Mouse (Mus musculus) layer of hippocampus, adult 9-10 months (tissue): ENCODE results near the gene Fam227b.

Experiments
- DNase-seq: peaks from one replicate; pipeline ENCODE4 v3.0.0; 2022; ENCODE audit warnings: low spot score

The Fam227b gene

DNA sequence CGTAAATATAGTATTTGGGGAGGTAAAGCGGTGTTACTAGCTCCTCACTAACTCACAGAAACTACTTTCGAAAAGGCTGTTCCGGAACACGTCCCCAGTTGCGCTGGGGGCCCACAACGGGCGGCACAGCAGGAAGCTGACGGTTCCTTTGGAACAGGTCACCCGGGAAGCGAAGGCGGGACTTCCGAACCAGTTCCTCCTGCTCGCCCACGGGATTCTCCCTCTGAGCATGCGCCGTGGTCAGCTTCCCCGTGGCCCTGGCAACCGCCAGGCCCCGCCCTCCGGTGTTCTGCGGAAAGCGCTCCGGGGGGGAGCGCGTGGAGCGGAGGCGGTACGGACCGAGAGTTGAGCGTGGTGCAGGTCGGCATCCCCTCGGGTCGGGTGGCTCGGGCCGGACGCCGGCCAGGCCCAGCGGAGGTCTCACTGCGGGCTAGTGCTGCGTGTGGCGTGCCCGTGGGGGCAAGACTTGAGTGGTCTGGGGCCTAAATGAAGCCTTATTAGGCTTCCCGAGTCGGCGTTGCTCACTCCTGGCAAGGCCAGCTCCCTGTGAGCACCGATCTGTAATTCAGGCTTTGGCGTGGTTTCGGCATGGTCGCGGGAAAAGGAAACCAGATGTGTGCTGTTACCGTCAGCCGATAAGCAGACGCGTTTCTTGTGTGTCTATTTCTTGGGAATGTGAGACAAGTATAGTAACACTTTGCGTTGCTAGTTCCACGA is at the start of gene Fam227b, which contains the start of gene Dtwd1:
TSS of gene Fam227b (minus strand) at position 150 of the 717 bp plus-strand sequence.
TSS of gene Dtwd1 (plus strand) at position 287 of the 717 bp plus-strand sequence.
- DNase-seq: peak; percentile 92

GRCm38 (mm10) chr2:126198971-126199370 is 47.2 kb upstream of the Fam227b start:
- no peak for DNase-seq

DNA sequence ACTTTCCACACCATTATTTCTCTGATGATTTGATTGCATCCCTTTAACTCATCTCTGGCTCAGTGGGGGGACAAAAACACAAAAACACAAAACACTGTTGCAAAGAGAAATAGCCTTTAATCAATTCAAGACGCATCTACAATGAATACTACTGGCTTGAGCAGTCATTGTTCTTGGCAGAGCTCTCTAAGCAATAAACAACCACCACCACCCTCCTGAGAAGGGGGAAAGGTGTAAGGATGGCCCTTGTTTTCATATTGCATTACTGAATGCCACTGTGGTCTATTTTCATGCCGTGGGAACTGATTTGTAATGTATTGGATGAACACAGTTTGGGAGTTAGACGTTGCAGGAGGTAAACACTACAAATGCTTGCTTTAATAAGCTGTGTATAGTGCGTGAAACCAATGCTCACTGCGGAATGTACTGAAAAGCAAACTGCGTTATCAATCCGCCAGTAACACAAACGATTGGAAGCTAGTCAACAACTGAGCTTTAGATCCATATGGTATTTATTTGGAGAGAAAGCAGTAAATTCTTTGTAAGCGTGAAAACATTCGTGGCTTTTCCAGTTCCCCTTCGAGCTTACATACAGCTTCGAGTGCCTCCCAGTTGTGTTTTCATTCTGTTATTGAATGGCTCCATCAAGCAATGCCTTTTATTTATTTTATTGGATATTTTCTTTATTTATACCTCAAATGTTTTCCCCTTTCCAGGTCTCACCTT is 44.0 kb upstream of the Fam227b start:
- DNase-seq: no peak

GRCm38 (mm10) chr2:126192129-126192528 is 40.3 kb upstream of the Fam227b start:
- no peak for DNase-seq

- no peak for DNase-seq
Observed at GRCm38 (mm10) chr2:126191306-126191705, 39.5 kb upstream of the Fam227b start.

GRCm38 (mm10) chr2:126171427-126171826 is 19.6 kb upstream of the Fam227b start:
- no peak for DNase-seq

- DNase-seq: no peak
Observed at GRCm38 (mm10) chr2:126166848-126167617, 15.2 kb upstream of the Fam227b start.

GRCm38 (mm10) chr2:126166335-126166734 is 14.5 kb upstream of the Fam227b start:
- no peak for DNase-seq

DNA sequence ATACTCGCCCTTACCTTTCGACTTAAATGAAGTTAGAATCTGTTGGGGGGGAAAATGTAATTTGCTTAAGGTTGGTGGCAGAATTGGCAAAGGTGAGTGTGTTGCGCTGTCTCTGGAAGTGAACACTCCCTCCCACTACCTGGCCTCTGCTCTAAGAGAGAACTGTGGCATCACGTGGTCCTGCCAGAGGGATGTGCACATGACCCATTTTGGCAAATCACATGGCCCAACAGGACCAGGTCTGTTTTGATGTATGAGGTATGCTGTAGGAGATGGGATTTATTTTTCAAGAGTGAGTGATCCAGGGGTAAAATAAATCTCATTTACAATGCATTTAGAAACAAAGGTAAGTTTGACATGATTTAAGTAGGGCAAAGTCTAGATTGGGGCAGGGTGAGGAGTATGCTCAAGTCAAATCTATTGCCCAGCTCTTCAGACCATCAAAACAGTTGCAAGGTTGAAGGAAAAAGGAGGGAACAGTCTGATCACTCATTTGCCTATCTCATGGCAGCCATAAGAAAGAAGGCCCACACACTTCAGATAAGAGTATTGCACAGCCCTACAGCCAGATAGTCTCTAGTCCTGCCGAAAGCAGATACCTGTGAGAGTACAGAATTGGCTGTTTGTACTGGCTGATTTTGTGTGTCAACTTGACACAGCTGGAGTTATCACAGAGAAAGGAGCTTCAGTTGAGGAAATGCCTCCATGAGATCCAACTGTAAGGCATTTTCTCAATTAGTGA is 13.6 kb upstream of the Fam227b start:
- no peak for DNase-seq

- no peak for DNase-seq
Observed at GRCm38 (mm10) chr2:126147723-126148122, 4.1 kb downstream of the Fam227b start.

DNA sequence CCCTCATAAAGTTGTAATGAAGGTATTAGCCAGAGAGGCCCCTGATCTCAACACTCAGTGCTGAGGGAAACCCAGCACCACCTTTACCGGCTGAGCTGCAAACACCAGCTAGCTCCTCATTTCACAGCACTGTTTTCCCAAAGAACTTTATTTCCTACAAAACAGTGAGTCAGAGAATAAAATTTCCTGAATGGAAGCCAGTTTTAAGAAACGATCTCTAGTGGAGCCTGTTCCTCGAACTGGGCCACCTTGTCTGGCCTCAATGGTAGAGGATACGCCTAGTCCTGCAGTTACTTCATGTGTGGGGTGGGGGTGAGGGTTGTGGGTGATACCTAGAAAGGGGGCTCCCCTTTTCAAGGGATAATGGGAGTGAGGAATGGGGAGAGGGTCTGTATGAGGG is 57.2 kb downstream of the Fam227b start:
- DNase-seq: no peak

GRCm38 (mm10) chr2:126090432-126090831 is 61.4 kb downstream of the Fam227b start:
- no peak for DNase-seq

DNA sequence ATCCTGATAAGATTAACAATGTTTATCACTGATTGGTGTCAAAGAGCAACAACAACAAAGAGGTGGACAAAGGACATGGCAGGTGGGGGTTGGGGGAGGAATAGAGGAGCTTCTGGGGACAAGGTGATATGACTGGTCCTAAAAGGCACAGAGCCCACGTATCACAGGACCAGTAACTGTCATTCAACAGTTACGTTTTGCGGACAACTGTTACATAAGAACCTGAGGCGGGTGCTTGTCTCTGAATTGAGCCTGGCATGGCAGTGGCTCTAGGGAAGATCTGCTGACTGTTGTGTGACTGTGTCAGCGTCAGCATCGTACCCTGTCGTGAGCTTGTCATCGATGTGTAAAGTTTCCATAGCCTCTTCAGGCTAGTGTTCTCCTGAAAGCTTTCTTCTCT is 65.6 kb downstream of the Fam227b start:
- DNase-seq: no peak

DNA sequence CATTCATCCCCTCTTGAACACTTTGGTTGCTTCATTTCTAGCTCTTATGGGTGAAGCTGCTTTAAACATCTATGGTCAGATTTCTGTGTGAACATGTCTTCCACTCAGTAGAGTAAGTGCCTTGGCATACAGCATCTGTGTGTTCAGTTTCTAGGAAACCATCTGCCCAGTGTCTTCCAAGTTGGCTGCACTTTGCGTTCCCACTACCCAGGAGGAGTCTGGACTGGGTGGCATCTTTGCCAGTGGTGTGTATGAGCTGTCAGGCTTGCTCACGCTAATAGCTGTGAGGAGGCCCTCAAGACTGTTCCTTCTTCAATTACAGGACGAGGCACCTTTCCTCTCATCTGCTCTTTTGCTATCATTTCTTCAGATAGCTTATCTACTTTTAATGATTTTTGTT is 67.5 kb downstream of the Fam227b start:
- peak; percentile 13 for DNase-seq

GRCm38 (mm10) chr2:126079086-126079485 is 72.7 kb downstream of the Fam227b start:
- DNase-seq: no peak

GRCm38 (mm10) chr2:126076506-126076905 is 75.3 kb downstream of the Fam227b start:
- DNase-seq: no peak

GRCm38 (mm10) chr2:126073744-126074143 is 78.1 kb downstream of the Fam227b start:
- DNase-seq: no peak

DNA sequence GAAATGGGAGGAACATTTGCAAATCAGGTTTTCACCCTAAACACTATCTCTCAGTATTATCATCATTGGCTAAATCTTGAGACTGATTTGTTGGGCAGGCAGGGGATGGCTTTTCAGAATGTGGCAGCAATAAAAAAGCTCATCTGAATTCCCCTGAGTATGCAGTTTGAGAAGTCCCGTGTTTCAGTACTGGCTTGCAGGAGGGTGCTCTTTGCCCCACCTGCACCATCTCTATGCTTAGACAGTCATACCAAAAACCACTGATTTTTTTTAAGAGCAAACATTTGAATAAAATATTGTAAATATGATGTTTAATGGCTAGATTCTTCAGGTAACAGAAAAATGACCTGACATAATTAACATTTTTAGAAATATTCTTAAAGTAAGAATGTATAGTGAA is 82.1 kb downstream of the Fam227b start:
- DNase-seq: no peak

- DNase-seq: no peak
Observed at GRCm38 (mm10) chr2:126065303-126065856, 86.4 kb downstream of the Fam227b start.

DNA sequence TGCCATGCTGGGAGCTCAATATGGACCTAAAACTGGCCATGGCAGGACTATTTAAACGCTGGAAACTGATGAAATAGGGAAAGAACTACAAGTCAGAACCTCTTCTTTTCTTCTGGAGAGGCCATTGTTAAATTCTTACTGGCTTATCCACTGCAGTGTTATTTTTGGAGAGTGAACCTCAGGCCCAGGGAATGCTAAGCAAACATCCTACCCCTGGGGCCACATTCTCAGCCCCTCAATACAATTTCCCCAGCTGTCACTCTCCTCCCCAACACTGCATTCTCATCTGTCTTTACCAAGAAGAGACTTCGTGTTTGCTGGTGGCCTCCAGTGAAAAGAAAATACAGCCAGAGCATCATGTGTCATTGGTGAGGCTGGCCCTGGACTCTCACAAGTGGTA is 87.0 kb downstream of the Fam227b start:
- no peak for DNase-seq

GRCm38 (mm10) chr2:126062876-126063275 is 88.9 kb downstream of the Fam227b start:
- DNase-seq: no peak
